Mouse (Mus musculus): ENCODE measurements at regions not wholly inside any gene's neighbourhood (a gene's known extent, or its start where the extent isn't known, plus 50 kb on each side); places are given as distances from the start of the nearest gene placed in this dataset.

DNA sequence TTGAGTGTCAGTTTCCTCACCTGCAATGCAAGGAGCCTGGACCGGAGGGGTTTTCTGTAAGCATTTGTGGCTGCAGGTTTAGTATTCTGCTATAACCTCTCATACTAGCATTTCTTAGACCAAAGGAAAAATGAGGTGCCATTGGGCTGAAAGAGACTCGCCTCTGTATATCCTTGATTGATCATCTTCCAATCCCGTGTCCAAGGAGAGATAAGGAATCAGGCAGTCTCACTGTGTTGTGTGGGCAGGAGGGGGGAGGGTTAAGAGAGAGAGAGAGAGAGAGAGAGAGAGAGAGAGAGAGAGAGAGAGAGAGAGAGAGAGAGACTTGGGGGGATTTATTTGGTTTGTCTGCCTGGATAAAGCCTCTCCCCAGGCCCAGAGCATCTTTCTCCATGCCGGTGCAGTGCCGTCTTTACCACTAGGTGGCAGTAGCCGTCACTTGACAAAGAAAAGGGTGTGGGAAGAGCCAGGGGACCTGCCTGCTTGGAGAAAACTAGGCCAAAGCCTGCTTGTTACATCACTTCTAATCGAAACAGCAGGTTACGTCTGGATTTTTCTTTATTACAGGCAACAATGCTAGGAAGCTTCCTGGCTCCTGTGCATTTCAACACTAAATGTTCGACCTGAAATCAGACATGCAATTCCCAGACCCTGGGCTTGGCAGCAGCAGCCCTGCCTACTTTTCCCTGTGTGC lies 56.1 kb upstream of the Ces5a start:
- DNase-seq (ENCODE audit: low read depth, low spot score) = peak; percentile 96

DNA sequence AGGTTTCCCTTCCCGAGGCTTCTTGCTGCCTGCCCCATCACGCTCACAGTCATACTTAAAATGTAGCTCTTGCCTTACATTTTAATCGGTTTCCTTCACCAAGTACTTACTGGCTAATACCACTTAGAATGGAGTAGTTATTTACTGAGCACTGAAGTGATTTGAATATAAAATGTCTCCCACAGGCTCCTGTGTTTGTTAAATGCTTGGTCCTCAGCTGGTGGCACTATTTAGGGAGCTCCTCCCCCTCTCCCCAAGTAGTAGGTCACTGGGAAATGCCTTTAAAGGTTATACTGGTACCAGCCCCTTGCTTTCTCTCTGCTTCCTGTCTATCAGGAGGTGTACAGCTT lies 56.6 kb upstream of the Ces5a start:
- no peak for DNase-seq (ENCODE audit: low read depth, low spot score)

DNA sequence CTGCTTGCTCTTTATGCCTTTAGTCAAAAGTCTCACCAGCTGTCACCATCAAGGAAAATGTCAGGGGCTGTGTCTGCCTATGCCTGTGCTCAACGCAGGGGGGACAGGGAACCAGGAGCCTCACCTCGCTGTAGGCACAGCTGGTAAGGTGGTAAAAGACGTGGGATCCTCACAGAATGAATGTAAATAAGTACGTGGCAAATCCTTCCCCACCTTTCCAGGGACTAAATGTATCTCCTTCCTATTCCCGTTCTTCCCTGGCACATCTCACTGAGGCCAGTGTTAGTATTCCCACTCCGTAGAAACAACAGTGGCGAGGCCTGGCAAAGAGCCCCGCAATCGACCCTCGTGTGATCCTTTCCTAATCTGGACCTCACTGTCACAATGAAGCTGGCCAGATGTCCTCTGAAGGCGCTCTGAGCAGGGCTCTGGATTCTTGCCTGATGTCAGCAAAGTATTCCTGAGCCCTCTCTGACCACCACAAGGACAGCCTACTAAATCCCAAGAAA lies 63.0 kb upstream of the Ces5a start:
- peak; percentile 49 for DNase-seq (ENCODE audit: low read depth, low spot score)

DNA sequence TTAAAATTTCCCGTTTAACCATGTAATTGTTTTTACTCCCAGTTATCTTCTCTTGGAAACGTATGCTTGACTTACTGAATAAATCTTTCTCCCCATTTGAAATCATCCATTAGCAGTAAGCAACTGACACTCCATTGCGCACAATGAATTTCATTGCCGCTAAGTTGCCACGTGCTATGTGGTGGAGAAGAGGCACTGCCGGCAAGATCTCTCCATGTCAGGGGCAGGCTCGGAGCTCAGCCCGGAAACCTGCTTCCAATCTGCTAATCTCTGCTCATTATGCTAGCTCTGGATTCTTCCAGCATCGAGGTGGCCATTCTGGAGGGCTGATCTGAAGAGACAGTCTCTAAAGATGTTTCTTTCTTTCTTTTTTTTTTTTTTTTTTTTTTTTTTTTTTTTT lies 63.7 kb upstream of the Ces5a start:
- DNase-seq (ENCODE audit: low read depth, low spot score) = peak; percentile 36

DNA sequence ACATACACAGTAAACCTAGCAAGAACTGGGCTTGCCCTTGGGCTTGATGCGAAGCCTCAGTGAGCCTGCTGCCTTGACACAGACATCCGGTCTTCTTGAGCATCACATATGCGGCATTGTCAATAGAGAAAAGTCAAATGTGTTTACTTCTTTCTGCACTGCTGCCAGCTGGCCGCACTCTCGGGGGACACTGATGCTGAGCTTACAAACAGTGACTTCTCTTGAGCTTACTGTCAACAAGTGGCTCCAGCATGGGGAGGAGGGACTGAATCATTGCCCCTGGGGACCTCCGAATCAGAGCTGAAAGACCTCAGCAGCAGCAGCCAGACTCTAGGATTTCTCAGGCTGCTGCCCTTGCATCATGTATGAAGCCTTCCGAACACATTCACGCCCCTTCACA lies 64.1 kb upstream of the Ces5a start:
- DNase-seq (ENCODE audit: low read depth, low spot score) = no peak

DNA sequence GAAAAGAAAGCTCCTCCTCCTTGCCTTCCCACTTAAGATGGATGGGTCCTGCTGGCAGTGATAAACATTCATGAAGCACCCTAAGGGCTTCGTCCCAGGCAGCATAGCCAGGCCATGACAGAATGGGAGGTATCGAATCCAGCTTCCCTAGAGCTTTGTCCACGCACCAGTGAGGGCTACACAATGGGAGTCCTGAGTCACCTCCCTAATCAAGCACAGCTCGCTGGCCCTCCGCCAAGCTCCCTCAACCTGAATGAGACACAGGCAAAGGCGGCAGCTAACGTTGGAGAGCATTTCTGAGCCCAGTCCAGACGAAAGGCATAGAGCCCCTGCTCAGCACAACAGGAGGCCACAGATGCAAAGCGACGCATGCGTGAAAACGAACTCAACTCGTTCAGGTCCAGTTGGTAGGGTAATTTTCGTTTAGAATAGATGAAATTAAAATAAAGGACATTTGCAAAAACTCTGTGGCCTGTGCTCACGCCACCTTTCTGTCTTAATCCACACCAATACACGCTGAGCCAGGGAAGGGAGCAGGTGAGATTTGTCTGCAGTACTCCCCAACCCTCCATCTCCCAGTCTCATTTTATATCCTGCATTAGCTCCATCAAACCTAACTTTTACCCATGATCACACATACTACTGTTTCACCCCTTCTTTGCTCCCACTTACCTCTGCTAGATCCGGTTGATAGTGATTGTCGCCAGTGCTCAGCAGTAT lies 91.3 kb upstream of the Ces5a start:
- DNase-seq (ENCODE audit: low read depth, low spot score) = peak; percentile 87

DNA sequence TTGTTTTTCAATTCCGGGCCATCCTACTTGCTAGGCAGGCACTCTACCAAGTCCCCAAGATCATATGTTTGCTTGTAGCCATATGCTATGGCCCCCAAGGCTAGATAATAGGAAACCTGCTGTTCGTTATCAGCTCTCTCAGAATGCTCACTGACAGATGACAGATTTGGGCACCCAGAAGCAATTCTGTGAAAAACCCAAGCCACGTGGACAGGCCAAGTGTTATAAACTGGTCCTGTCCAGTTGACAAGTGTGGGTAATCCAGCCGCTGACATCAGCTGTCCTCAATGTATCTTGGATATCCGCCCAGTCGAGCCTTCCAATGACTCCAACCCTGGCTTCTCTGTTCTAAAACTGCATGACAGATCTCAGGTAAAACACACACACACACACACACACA lies 92.0 kb upstream of the Ces5a start:
- no peak for DNase-seq (ENCODE audit: low read depth, low spot score)

DNA sequence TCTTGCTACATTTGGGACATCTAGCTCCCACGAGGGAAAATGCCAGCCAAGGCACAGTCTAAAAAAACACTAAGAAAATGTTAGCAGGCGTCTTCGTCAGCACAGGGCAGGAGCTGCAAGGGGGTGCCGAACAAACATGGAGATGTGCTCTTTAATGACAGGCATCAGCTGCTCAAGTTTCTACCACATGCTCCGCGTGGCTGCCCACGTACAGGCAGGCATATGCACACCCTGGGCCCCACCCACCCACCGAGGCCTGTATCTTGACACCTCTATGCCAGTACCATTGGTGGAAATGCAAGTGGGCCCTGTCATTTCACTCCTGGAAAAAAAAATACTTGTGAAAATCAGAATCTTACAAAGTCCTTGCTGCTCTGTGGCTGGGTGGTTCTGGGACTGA lies 97.3 kb upstream of the Ces5a start:
- DNase-seq (ENCODE audit: low read depth, low spot score) = peak; percentile 31

DNA sequence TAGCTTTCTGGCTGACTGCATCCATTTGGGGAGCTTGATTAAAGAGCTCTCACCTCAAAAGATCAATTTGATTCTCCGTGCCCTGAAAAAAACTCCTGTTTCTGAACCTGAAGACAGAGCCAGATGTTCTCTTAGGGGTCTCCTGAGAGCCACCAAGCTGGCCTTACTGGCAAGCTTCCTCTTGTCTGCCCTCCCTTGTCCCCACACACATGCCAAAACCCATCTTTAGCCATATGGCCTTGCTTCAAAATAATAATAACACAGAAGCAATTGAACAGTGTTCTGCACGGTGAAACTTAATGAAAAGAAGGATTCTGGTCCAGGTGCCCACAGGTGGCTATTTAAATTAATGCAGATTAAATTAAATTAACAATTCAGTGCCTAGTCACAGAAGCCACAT lies 107.1 kb upstream of the Ces5a start:
- no peak for DNase-seq (ENCODE audit: low read depth, low spot score)

DNA sequence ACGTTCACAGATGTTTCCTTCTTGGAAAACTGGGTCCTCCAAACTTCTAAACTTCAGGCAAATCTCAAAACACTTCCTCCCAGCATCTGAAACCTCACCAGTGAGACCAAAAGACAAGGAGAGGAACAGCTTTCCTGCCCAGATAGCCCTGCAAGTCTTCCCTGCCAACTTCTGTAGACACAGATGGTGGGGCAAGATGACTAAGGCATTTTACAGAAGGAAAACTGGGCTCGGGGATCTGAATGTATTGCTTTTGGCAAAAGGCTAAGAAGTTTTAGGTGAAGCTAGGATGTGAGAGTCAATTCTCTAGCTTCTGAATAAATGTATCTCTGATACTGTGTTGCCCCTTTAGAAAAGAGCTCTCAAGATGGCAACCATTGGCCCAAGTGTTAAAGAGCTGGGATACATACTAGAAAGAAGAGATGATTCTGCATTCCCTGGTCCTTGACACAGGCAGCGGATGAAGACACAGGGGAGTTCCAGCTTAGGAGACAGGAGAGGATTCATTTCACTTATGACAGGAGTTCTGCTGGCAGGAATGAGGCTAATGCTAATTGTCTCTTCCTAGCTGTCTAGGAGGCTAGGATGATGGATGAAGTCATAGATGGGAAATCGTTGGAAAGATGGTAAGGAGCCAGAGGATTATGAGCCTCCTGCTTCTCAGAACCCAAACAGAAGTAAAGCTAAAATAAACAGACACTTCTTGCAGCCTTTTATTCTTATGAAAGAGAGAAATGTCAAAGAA lies 108.0 kb upstream of the Ces5a start:
- DNase-seq (ENCODE audit: low read depth, low spot score) = peak; percentile 81

DNA sequence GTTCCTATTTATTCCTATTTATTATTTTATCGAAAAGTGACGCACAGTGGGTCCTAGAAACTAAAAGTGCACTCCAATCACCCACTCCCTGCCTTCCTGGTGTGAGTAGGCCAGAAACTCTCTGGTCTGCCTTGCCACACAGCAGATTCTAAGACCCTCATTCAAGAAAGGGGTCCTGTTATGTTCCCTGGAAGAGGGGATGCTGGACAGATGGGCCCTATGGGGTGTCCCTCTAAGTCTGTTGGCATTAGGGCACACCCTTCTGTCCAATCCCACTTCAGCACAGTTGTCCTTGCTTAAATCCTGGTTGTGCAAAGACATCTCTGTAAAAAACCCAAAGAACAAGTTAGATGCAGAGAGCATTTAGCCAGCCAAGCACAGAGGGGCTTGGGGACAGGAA lies 117.8 kb upstream of the Ces5a start:
- DNase-seq (ENCODE audit: low read depth, low spot score) = no peak

DNA sequence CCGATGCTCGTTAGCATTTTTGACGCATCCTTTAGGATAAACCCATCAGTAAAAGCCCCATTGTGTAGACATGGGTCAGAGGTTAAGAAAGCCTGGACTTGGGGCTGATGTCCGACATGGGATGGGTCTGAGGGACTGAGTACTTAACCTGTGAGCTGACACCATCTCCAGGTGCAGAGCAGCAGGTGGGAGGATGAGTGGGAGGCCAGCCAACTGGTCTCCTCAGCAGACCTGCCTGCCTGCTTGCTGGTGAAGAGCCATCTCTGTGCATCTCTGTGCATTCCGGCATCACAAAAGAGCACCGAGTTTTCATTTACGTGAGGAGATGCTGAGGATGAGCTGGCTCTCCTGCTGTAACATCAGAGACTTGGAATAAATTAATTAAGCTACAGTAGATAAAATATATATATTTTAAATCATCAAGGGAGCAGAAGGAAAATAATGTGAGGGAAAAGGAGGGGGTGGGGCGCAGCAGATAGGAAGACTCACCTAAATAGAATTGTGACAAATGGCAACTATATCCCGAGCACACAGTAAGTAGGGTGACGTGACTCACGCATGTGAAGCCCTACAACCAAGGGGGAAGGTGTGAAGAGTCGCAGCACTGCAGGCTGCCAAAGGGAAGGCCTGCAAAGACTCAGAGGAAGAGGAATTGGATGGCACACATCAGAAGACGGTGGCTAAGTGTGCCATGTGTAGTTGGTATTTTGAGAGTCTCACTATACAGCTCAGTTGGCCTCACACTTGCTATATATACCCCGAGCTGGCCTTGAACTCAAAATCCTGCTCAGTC lies 118.5 kb upstream of the Ces5a start:
- DNase-seq (ENCODE audit: low read depth, low spot score) = peak; percentile 93

DNA sequence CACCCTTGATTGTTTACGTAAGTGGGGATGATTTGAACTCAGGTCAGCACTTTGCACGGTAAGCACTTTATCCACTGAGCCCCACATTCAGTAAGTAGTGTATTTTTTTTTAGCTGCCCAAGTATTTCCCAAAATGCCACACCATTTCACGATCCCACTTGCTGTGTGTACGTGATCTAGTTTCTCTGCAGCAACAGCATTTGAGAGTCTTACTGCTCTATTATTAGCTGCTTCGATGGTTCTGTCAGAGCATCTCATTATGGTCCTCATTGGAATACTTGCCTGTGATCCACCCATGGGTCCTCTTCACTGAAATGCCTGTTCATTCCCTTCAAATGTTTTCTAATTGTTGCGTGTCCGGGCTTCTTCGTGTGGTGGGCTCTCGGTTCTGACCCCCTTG lies 120.1 kb upstream of the Ces5a start:
- DNase-seq (ENCODE audit: low read depth, low spot score) = peak; percentile 31

DNA sequence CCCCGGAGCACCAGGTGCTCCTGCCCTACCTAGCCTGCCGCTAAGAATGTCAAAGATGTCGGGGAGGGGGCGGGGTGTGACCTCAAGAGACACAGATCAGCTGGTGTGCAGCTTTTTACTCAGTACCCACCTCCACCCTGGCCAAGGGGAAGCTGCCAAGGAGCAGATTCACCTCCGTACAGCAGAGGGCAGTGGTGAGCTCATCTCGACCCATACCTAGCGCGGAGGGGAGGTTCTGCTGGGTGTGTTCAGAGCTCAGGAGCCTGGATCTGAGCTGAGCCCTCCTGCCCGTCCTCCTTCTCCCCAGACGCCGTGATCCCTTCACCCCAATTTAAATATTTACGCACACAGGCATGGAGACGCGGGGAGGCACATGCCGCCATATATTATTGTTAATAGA lies 126.1 kb upstream of the Ces5a start:
- DNase-seq (ENCODE audit: low read depth, low spot score) = peak; percentile 94

DNA sequence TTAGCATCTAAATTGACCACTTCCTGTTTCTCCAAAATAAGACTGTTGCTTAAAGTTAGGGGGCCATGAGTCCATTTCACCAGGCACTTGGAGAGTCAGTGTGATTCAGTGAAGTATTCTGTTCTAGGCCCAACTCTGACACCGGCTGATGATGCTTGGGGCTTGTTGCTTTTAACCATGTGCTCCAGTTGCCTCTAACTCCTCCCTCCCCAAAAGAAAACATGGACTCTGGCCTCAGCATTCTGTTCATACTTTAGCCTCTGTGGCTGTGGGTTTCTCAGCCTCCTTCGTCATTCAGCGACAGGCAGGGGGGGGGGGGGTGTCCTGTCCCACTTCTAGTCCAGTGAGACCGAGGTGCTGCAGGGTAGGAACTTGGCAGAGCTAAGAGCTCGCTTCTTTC lies 126.6 kb upstream of the Ces5a start:
- no peak for DNase-seq (ENCODE audit: low read depth, low spot score)

DNA sequence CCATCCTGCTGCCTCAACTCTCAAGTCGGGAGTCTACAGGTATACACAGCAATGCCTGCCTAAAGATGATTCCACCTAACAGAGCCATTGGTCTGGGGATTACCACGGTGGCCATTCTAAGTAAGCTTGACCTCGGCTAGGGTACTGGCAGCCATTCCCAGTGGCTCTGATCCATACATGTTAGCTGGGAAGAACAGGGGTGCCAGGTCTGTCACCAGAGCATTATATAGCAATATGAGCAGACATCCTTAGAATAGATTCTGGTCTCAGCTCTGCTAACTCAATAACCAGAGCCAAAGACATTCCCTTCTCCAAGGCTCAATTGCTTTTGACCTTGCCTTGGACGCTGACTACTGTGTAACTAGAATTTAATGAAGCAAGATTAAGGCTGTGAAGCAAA lies 128.2 kb upstream of the Ces5a start:
- DNase-seq (ENCODE audit: low read depth, low spot score) = no peak

DNA sequence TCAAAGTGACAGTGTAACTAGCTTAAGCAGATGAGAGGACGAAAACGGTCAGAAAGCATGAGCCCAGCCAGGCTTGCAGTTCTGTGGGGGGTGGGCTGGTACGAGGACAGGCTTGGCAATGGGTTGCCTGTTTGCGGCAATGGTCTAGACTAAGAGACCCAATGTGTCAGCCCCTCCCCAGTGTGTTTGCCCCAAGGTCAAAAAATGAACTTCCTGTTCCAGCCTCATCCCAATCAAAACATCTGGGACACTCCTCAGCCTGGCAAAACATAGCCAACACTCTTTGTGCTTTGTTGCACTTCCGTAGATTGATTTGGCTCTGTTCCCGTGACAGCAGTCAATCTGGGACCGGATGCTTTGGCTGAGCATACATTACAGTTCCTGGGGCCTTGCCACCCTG lies 132.7 kb upstream of the Ces5a start:
- peak; percentile 80 for DNase-seq (ENCODE audit: low read depth, low spot score)

DNA sequence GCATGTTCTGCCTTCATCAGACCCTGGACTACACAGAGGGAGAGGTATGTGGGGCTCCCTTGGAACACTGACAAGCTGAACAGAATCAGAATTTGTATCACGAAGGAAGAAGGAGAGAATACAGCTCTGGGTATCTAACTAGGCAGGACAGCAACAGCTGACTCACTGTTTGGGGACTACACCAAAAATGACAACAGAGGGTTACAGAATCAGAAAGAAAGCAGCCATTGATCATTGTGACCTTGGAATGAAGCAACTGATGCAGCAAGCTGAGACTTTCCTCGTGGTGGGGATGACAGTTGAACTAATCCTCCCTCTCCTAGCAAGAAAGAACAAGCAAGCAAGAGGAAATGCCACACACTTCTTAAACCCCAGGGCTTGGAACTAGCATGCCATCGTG lies 135.0 kb upstream of the Gnao1 start:
- peak; percentile 86 for DNase-seq (ENCODE audit: low read depth, low spot score)

DNA sequence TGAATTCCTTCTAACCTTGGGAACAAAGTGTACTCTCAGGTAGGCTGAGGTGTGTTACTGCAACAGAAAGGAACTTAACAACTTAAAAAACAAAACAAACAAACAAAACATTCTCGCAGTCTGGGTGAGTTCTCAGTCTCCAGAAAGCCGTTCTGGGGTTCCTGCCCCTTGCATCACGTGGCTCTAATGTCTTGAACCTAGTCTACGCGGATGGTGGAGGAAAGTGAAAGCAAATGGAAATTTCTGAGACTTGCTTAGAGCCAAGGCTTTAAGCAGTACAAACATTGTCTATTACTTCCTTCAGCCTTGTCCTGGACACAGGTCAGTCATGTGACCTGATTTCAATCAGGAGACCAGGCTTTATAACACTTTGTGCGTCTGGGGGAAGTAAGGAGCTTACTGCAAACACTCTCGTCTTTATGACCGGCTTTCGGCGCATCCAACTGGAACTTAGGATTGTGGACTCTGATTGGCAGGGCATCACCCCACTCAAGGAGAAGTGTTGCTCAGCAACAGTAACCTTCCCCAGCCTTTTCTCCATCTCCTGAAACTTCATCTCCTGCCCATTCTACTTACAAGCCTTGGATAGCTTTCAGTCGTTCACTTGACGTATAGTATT lies 125.9 kb upstream of the Gnao1 start:
- no peak for DNase-seq (ENCODE audit: low read depth, low spot score)

DNA sequence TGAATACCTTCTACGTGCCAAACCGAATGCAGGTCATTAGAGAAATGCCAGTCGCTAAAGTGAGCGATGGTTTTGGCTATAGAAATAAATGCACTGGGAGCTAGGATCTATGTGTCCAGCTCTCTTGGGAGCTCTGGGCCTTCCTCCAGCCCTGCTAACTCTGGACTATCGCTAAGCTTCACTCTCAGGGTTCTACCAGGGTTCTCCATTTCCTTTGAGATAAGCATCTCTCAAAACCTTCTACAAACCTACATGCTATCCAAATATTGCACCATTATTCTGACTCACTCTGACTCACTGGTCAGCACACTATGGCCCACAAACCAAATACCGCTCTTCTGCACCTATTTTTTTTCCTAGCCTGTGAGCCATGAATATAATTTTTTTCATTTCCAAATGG lies 125.4 kb upstream of the Gnao1 start:
- no peak for DNase-seq (ENCODE audit: low read depth, low spot score)

DNA sequence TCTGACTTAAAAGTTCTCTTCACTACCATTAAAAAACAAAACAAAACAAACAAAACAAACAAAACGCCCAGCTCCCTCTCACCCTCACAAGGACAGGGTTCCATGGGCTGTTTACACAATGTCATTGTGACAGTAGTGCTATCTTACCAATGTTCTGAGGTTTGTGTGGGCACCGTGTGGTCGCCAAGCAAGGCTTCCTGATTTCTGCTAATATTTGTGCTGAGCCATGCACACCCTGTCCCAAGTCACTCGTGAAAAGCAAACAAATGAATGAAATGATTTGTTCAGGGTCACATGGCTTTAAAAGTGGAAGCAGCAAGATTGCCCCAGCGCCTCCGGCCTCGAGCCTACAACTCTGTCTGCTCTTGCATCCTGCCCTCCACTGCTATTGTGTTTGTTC lies 120.9 kb upstream of the Gnao1 start:
- no peak for DNase-seq (ENCODE audit: low read depth, low spot score)
